Mouse (Mus musculus) heart, adult 2 months (tissue): Measurements from ENCODE around the gene Tmcc1. TPM values are rescaled to one million over a fixed set of nuclear protein-coding genes. Genes with fewer than 3 reads are reported as not detected.

Source experiments
- DNase-seq, 2 experiments: peaks; one replicate each; pipeline ENCODE4 v3.0.0; 2021
- H3K27ac ChIP-seq: fragments of 200-600 bp; 2 replicates; pipeline ENCODE4 v1.8.1; 2022
- H3K27me3 ChIP-seq: fragments of 200-500 bp; 2 replicates; pipeline ENCODE4 v1.6.1; 2012; ENCODE audit warnings: mild to moderate bottlenecking, low read length, inconsistent platforms, mixed read lengths; ENCODE audit not compliant: control insufficient read depth, insufficient read depth
- H3K36me3 ChIP-seq: fragments of 200-500 bp; 2 replicates; pipeline ENCODE4 v1.6.1; 2012; ENCODE audit warnings: low read length, inconsistent platforms; ENCODE audit not compliant: control insufficient read depth, insufficient read depth
- H3K4me1 ChIP-seq: fragments of 200-500 bp; 2 replicates; pipeline ENCODE4 v1.6.1; 2011; ENCODE audit warnings: low read length; ENCODE audit not compliant: control insufficient read depth, insufficient read depth
- H3K4me3 ChIP-seq: fragments of 200-600 bp; 2 replicates; pipeline ENCODE4 v1.8.1; 2022
- H3K79me2 ChIP-seq: fragments of 200-500 bp; replicated peaks from 2 replicates; pipeline ENCODE4 v1.6.1; 2012; ENCODE audit warnings: mild to moderate bottlenecking, inconsistent platforms, low read length, moderate library complexity, mixed read lengths; ENCODE audit not compliant: control insufficient read depth, insufficient read depth
- H3K9ac ChIP-seq: fragments of 200-500 bp; 2 replicates; pipeline ENCODE4 v1.6.1; 2012; ENCODE audit warnings: low read depth, mild to moderate bottlenecking, control low read depth, inconsistent platforms, low read length, mixed read lengths
- CTCF ChIP-seq: fragments of 200-600 bp; IDR thresholded peaks from 2 replicates; pipeline ENCODE4 v1.8.1; 2022; ENCODE audit warnings: antibody characterized with exemption, mild to moderate bottlenecking, moderate library complexity
- EP300 ChIP-seq: fragments of 200-500 bp; IDR thresholded peaks from 2 replicates; pipeline ENCODE4 v1.6.1; 2011; ENCODE audit warnings: low read depth, low read length, control low read depth; ENCODE audit not compliant: insufficient read depth
- POLR2A ChIP-seq: fragments of 200-500 bp; IDR thresholded peaks from 2 replicates; pipeline ENCODE4 v1.6.1; 2011; ENCODE audit warnings: mild to moderate bottlenecking, low read depth, low read length, control low read depth; ENCODE audit not compliant: insufficient read depth
- WGBS: fragments of 180-500 bp; shearing (Covaris S2); methylation state at CpG from one replicate; pipeline ENCODE4 v1.1.7; 2018; 5-methylcytosine and 5-hydroxymethylcytosine counted together
- intact Hi-C: fragments of 180-260 bp; cut with DNase I; formaldehyde crosslinking; loops from one replicate; pipeline ENCODE4 v1.15.1; 2025
- polyA plus RNA-seq: library from polyadenylated mRNA; depleted of rRNA; stranded (reverse); fragments of >200 nt; gene quantifications from 2 replicates; pipeline ENCODE4 v1.2.3, GENCODE M21; 2012
- total RNA-seq, 2 experiments: library from RNA; stranded (reverse); gene quantifications; 2 replicates each; pipeline ENCODE4 v1.2.3; 2021

The Tmcc1 gene
- total and polyA plus RNA-seq, 3 experiments = 16.7 to 33.8 (median 32.1) TPM

GRCm38 (mm10) chr6:116038222-116038621 lies 155.1 kb downstream of the Tmcc1 start:
- Histone ChIP-seq H3K4me1 (peaks cover 7% of the 10 kb centered on the region), H3K27me3 (no peaks in the 10 kb centered on the region), H3K79me2 (peaks cover 6% of the 10 kb centered on the region), H3K36me3 (peaks cover 36% of the 10 kb centered on the region), H3K9ac (no peak overlapping the region), H3K4me3 (no peak overlapping the region), H3K27ac (no peak overlapping the region)
- TF ChIP-seq CTCF = no peak
- TF ChIP-seq POLR2A = no peak
- TF ChIP-seq EP300 = no peak
- WGBS = 62% methylated on average over 2 of the region's 2 CpGs
- intact Hi-C loops = no loop called here
- no peak for DNase-seq

GRCm38 (mm10) chr6:116037281-116037831 lies 155.9 kb downstream of the Tmcc1 start:
- H3K9ac ChIP-seq = no peak overlapping the region
- peaks cover 36% of the 10 kb centered on the region for H3K36me3 ChIP-seq
- H3K4me1 ChIP-seq = peaks cover 7% of the 10 kb centered on the region
- H3K4me3 ChIP-seq = no peak overlapping the region
- H3K27ac ChIP-seq = no peak overlapping the region
- peaks cover 6% of the 10 kb centered on the region for H3K79me2 ChIP-seq
- TF ChIP-seq EP300 (no peak), CTCF (no peak), POLR2A (no peak)
- intact Hi-C loops = no loop called here
- WGBS = 73% methylated on average over 5 of the region's 5 CpGs
- no peak for DNase-seq
- H3K27me3 ChIP-seq = no peaks in the 10 kb centered on the region

- H3K79me2 ChIP-seq = peaks cover 6% of the 10 kb centered on the region
- WGBS = 93% methylated on average over 2 of the region's 2 CpGs
- peaks cover 7% of the 10 kb centered on the region for H3K4me1 ChIP-seq
- no peak overlapping the region for H3K4me3 ChIP-seq
- no peak for DNase-seq
- no peak overlapping the region for H3K27ac ChIP-seq
- TF ChIP-seq EP300 = no peak
- H3K9ac ChIP-seq = no peak overlapping the region
- no peaks in the 10 kb centered on the region for H3K27me3 ChIP-seq
- intact Hi-C loops = no loop called here
- peaks cover 29% of the 10 kb centered on the region for H3K36me3 ChIP-seq
These were observed 156.7 kb downstream of the Tmcc1 start for GRCm38 (mm10) chr6:116036555-116036954.

- 93% methylated on average over 5 of the region's 5 CpGs for WGBS
- Histone ChIP-seq H3K4me1 (no peaks in the 10 kb centered on the region; the same call in 1 of the 2 replicates), H3K79me2 (0 out of 2 replicates have a peak, but pooled peaks cover 2% of the 10 kb centered on the region), H3K9ac (no peak overlapping the region), H3K4me3 (no peak overlapping the region), H3K36me3 (peaks cover 4% of the 10 kb centered on the region), H3K27me3 (no peaks in the 10 kb centered on the region), H3K27ac (no peak overlapping the region)
- DNase-seq = no peak
- no peak for TF ChIP-seq POLR2A
- no peak for TF ChIP-seq CTCF
- no peak for TF ChIP-seq EP300
- intact Hi-C loops = no loop called here
These were observed 162.2 kb downstream of the Tmcc1 start for GRCm38 (mm10) chr6:116031052-116031451.

- no peak overlapping the region for H3K27ac ChIP-seq
- 86% methylated on average over 4 of the region's 4 CpGs for WGBS
- no peak overlapping the region for H3K9ac ChIP-seq
- DNase-seq = no peak
- TF ChIP-seq CTCF (no peak), POLR2A (no peak), EP300 (no peak)
- intact Hi-C loops = no loop called here
- no peak overlapping the region for H3K4me3 ChIP-seq
- peaks cover 3% of the 10 kb centered on the region; the same call in 1 of the 2 replicates for H3K36me3 ChIP-seq
- H3K4me1 ChIP-seq = no peaks in the 10 kb centered on the region
- no peaks in the 10 kb centered on the region for H3K27me3 ChIP-seq
- H3K79me2 ChIP-seq = no peaks in the 10 kb centered on the region
These were observed 168.6 kb downstream of the Tmcc1 start for GRCm38 (mm10) chr6:116024666-116025065.

GRCm38 (mm10) chr6:116021961-116022485 lies 171.3 kb downstream of the Tmcc1 start:
- H3K27ac ChIP-seq = no peak overlapping the region
- H3K27me3 ChIP-seq = no peaks in the 10 kb centered on the region
- WGBS = 76% methylated on average over 9 of the region's 9 CpGs
- no peak overlapping the region for H3K4me3 ChIP-seq
- no peaks in the 10 kb centered on the region for H3K4me1 ChIP-seq
- H3K36me3 ChIP-seq = peaks cover 3% of the 10 kb centered on the region; the same call in 1 of the 2 replicates
- no peak for DNase-seq
- intact Hi-C loops = loop anchor here (1.0 kb wide), 1 partner anchor 21 kb away; no protein-coding TSS in a partner anchor
- no peak overlapping the region for H3K9ac ChIP-seq
- no peak for TF ChIP-seq POLR2A
- H3K79me2 ChIP-seq = no peaks in the 10 kb centered on the region
